Mouse (Mus musculus) lung, embryonic 14.5 days (tissue): ENCODE measurements at regions not wholly inside any gene's neighbourhood (a gene's known extent, or its start where the extent isn't known, plus 50 kb on each side); places are given as distances from the start of the nearest gene placed in this dataset.
"Not testable (repeated sequence)": the region's sequence is repeated elsewhere in the genome, so short reads cannot be mapped to it uniquely, and the experiment has no call there.

Experiments
- ATAC-seq: fragments of 200-750 bp; cut with Nextera tagmentation; 2 replicates; pipeline ENCODE4 v1.8.0; 2017; ENCODE audit warnings: mild to moderate bottlenecking, moderate TSS enrichment, moderate library complexity; ENCODE audit not compliant: insufficient read depth
- DNase-seq: peaks from one replicate; pipeline ENCODE4 v3.0.0-alpha.2; 2015
- H3K27ac ChIP-seq: fragments of 300-500 bp; sonication (generic); 2 replicates; pipeline ENCODE4 v1.5.1; 2014; ENCODE audit warnings: low read depth, mild to moderate bottlenecking, moderate library complexity
- H3K27me3 ChIP-seq: fragments of 300-500 bp; sonication (generic); 2 replicates; pipeline ENCODE4 v1.6.1; 2014; ENCODE audit warnings: low read length, control low read depth; ENCODE audit not compliant: insufficient read depth
- H3K36me3 ChIP-seq: fragments of 300-500 bp; sonication (generic); 2 replicates; pipeline ENCODE4 v1.6.1; 2014; ENCODE audit warnings: control low read depth; ENCODE audit not compliant: insufficient read depth
- H3K4me1 ChIP-seq: fragments of 300-500 bp; sonication (generic); 2 replicates; pipeline ENCODE4 v1.6.1; 2014; ENCODE audit warnings: antibody characterized with exemption, control low read depth; ENCODE audit not compliant: insufficient read depth
- H3K4me2 ChIP-seq: fragments of 300-500 bp; sonication (generic); 2 replicates; pipeline ENCODE4 v1.6.1; 2014; ENCODE audit warnings: mild to moderate bottlenecking
- H3K4me3 ChIP-seq: fragments of 300-500 bp; sonication (generic); 2 replicates; pipeline ENCODE4 v1.5.1; 2014; ENCODE audit warnings: low read depth, low read length
- H3K9ac ChIP-seq: fragments of 300-500 bp; sonication (generic); 2 replicates; pipeline ENCODE4 v1.6.1; 2014
- H3K9me3 ChIP-seq: fragments of 300-500 bp; sonication (generic); 2 replicates; pipeline ENCODE4 v1.6.1; 2016; ENCODE audit warnings: low read depth, low read length, control low read depth
- CTCF ChIP-seq: IDR thresholded peaks from 2 replicates; pipeline ENCODE4 v1.5.1; 2016; ENCODE audit warnings: antibody characterized with exemption, low read depth
- WGBS: fragments of 180-500 bp; shearing (Covaris S2); extraction: QIAGEN DNeasy Blood & Tissue Kit; methylation state at CpG from one replicate; pipeline ENCODE4 v1.1.7; 2014; 5-methylcytosine and 5-hydroxymethylcytosine counted together

DNA sequence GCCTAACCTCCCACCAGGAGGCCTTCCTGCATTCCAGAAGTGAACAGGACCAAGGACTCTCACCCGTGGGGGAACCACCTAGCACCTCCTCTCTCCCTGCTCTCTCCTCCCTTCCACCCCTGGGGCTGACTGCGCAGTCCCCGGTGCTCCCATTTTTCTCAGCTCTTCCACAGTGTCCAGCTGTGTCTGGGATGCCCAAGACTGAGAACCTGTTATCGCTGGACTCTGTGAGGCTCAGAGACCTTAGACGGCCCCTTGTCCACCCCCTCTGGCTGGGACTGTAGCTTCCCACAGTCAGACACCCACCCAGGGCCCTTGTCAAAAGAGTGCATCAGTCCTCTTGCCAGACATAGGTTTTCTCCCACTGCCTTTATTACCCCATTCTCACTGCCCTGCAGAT lies 564.2 kb downstream of the Kcnt2 start:
- no peak for TF ChIP-seq CTCF
- H3K27me3 ChIP-seq = no peaks in the 10 kb centered on the region
- no peak overlapping the region for H3K4me2 ChIP-seq
- H3K27ac ChIP-seq = no peak overlapping the region
- no peak for ATAC-seq
- no peaks in the 10 kb centered on the region for H3K4me1 ChIP-seq
- H3K9me3 ChIP-seq = no peaks in the 10 kb centered on the region
- no peaks in the 10 kb centered on the region for H3K36me3 ChIP-seq
- DNase-seq = no peak
- no peak overlapping the region for H3K9ac ChIP-seq
- WGBS = 76% methylated on average over 5 of the region's 5 CpGs
- H3K4me3 ChIP-seq = no peak overlapping the region

DNA sequence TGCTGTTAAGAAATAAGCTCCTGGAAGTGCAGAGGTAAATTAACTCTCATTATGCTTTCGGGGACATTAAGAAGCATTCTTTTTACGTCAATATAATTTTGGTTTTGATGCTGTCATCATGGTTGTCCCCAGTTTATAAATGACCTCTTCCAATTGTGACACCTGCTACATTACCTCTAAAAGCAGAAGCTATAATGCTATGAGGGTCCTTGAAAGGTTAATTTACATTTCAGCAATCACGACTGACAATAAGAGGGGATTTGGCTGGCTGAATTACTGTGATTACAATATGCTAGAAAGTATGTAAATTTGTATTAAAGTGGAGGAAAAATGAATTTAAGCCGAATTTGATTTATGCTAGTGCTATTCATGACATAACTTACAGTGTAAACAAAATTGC lies 592.8 kb downstream of the Kcnt2 start:
- Histone ChIP-seq H3K9me3 (no peaks in the 10 kb centered on the region), H3K27ac (no peak overlapping the region), H3K4me1 (no peaks in the 10 kb centered on the region), H3K4me3 (no peak overlapping the region), H3K4me2 (no peak overlapping the region), H3K27me3 (no peaks in the 10 kb centered on the region), H3K9ac (no peak overlapping the region), H3K36me3 (no peaks in the 10 kb centered on the region)
- no peak for DNase-seq
- WGBS = 73% methylated on average over 4 of the region's 4 CpGs
- ATAC-seq = no peak
- TF ChIP-seq CTCF = no peak

DNA sequence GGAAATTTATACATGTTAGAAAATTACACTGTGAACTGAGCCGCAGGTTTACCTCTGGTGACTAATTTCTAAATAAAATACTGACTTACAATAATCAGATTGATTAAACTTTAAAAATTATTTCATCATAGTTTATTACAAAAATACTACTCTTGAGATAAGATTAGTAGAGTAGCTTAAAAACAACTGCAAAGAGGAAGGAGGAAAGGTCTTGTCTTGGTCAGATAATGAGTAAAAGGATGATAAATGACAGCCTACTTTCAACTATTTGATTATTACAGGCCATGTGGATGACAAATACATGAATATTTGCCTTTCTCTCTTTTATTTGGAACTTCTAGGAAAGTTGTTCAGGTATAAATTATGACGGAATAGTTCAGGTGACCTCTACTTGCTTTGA lies 594.6 kb downstream of the Kcnt2 start:
- Histone ChIP-seq H3K9me3 (no peaks in the 10 kb centered on the region), H3K4me1 (no peaks in the 10 kb centered on the region), H3K27ac (no peak overlapping the region), H3K36me3 (no peaks in the 10 kb centered on the region), H3K4me2 (no peak overlapping the region), H3K4me3 (no peak overlapping the region), H3K27me3 (no peaks in the 10 kb centered on the region), H3K9ac (no peak overlapping the region)
- no peak for TF ChIP-seq CTCF
- WGBS = 88% methylated on average over 2 of the region's 2 CpGs
- DNase-seq (no peak), ATAC-seq (no peak)

DNA sequence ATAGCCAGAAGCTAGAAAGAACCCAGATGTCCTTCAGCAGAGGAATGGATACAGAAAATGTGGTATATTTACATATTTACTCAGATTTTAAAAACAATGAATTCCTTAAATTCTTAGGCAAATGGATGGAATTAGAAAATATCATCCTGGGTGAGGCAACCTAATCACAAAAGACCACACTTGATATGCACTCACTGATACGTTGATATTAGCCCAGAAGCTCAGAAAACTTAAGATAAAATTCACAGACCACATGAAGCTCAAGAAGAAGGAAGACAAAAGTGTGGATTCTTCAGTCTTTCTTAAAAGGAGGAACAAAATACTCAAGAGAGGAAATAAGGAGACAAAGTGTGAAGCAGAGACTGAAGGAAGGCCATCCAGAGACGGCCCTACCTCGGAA lies 602.1 kb downstream of the Kcnt2 start:
- 60% methylated on average over 3 of the region's 3 CpGs for WGBS

DNA sequence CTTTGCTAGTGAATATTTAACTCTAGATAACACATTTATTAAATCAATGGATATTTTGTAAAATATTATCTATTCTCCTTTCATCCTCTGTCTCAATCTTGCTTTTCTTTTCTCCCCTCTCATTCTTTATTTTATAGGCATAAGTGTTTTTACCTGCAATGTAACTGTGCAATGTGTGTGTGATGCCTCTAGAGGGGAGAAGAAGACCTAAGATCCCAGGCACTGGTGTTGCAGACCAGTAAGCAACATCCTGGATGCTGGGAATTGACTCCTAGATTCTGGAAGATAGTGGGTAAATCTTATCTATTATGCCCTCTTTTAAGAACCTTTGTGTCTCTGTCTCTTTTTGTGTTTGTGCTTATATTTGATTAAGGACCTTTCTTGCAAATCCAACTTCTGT lies 605.6 kb downstream of the Kcnt2 start:
- no peaks in the 10 kb centered on the region for H3K36me3 ChIP-seq
- ATAC-seq = no peak
- no peak overlapping the region for H3K27ac ChIP-seq
- H3K4me3 ChIP-seq = no peak overlapping the region
- no peaks in the 10 kb centered on the region for H3K4me1 ChIP-seq
- no peak overlapping the region for H3K4me2 ChIP-seq
- no peak overlapping the region for H3K9ac ChIP-seq
- no peaks in the 10 kb centered on the region for H3K9me3 ChIP-seq
- no peaks in the 10 kb centered on the region for H3K27me3 ChIP-seq
- TF ChIP-seq CTCF = no peak
- DNase-seq = no peak

More for the DNA sequence above, 602.1 kb downstream of the Kcnt2 start:
- H3K4me2 ChIP-seq, H3K27ac ChIP-seq, H3K36me3 ChIP-seq, ATAC-seq, H3K4me3 ChIP-seq, H3K9ac ChIP-seq, DNase-seq, H3K9me3 ChIP-seq, H3K4me1 ChIP-seq, H3K27me3 ChIP-seq: not testable (repeated sequence)
